Mouse (Mus musculus): ENCODE data around the gene Dffa. TPM values are rescaled to one million over a fixed set of nuclear protein-coding genes. Genes with fewer than 3 reads are reported as not detected.
"Not testable (repeated sequence)": the region's sequence is repeated elsewhere in the genome, so short reads cannot be mapped to it uniquely, and the experiment has no call there.

Gene Dffa
- total RNA-seq, 2 experiments from 2014 or later: 62.2 to 69.7 TPM

- intact Hi-C loops (cut with DNase I): no loop called here
- H3K27ac ChIP-seq: no peak overlapping the region
- no peak overlapping the region for H3K4me3 ChIP-seq
- DNase-seq (ENCODE audit: extremely low spot score in 1 of 2, low spot score in 2 of 2): no peak
- TF ChIP-seq CTCF (IDR thresholded peaks at IDR 0.05): no peak
Observed at GRCm38 (mm10) chr4:149101456-149101855, 2.5 kb upstream of the Dffa start.

DNA sequence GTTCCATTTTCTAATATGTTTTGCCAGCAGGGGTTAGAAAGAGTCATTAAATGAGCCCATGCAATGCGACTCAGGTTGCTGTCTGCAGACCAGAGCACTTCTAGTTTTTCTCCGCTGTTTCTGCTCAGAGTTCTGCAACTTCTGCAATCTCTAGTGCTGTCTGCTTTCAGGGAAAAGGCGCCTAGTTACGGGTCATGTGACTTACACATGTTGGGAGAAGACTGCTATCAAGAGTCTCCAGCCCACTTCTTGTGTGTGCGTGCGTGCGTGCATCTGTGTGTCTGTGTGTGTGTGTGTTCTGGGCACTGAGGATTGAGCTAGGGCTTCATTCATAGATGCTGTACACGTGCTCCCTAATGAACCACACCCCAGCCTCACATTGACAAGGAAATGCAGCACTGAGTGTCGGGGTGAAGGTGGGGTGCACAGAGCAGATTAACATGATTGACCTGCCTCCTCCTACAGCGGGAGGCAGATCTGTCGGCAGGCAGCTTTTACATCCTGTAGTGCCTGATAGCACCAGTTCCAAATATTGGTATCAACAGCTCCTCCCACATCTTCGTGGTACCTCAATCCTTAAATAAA, 16.1 kb downstream of the Dffa start:
- intact Hi-C loops (cut with DNase I); DNase-seq (ENCODE audit: extremely low spot score in 1 of 2, low spot score in 2 of 2): not testable (repeated sequence)

GRCm38 (mm10) chr4:149123432-149123831, 19.5 kb downstream of the Dffa start:
- no peak for DNase-seq (ENCODE audit: extremely low spot score in 1 of 2, low spot score in 2 of 2)
- Histone ChIP-seq H3K27ac (no peak overlapping the region), H3K4me3 (no peak overlapping the region)
- no peak for TF ChIP-seq CTCF (IDR thresholded peaks at IDR 0.05)
- intact Hi-C loops (cut with DNase I): no loop called here

More for the DNA sequence above, 16.1 kb downstream of the Dffa start:
- not testable (repeated sequence) for H3K4me3 ChIP-seq, H3K27ac ChIP-seq

DNA sequence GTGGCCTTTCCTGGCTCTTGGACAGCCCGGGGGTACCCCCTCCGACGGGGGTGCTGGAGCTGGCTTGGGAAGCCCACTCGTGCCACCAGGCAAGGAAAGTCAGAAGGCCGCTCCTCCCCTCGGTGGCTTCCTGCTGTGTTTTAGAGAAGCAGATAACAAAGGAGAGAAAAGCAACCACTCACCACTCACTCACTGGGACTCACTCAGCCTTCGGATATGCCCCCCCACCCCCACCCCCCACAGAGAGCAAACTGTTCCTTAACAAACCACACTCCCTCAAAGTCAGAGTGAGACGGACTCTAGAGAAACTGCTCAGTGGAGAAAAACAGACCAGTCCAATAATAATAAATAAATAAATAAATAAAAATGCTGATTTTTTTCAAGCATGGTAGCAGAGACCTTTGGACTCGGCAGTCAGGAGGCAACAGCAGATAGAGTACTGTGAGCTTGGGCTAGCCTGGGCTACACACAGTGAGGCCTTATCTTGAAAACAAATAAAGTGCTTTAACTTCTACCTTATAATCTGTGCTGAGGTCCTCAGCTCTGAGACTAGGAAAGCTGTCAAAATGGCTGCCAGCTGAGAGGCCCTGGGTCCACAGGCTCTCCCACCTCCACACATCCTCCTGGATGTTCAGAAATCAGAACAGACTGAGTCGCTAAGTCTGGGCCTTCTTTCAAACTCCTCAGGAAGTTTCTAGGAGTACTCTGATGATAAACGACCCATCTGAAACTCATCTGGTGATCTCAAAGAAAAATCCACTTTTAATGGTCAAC, 21.6 kb downstream of the Dffa start:
- TF ChIP-seq CTCF (IDR thresholded peaks at IDR 0.05): no peak

GRCm38 (mm10) chr4:149126115-149126509, 22.2 kb downstream of the Dffa start:
- Histone ChIP-seq H3K27ac (no peak overlapping the region), H3K4me3 (no peak overlapping the region)
- intact Hi-C loops (cut with DNase I): no loop called here
- TF ChIP-seq CTCF (IDR thresholded peaks at IDR 0.05): no peak
- DNase-seq (ENCODE audit: extremely low spot score in 1 of 2, low spot score in 2 of 2): no peak

More for the DNA sequence above, 21.6 kb downstream of the Dffa start:
- intact Hi-C loops (cut with DNase I): no loop called here
- Histone ChIP-seq H3K27ac (no peak overlapping the region), H3K4me3 (no peak overlapping the region)
- no peak for DNase-seq (ENCODE audit: extremely low spot score in 1 of 2, low spot score in 2 of 2)

DNA sequence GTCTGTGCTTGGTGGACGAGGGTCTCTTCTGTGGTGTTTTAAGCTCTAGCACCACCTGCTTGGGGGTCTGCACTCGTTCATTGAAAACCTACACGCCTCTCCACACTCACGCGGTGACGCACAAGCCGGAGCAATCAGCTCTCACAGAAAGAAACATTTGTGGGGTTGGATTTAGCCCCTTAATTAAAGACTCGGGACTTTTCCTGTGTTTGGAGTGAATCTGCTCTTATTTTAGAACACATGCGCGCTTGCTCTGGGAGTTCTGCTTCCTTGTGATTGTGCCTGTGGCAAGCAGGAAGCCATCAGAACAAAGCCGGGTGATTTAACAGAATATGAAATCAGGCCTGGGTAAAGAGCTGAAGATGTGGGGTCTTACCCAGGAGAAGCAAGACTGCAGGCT, 22.7 kb downstream of the Dffa start, which contains the start of gene Cort:
TSS of gene Cort (minus strand) at position 101 of the 400 bp plus-strand sequence.
- no peak within 1 kb of the TSS for H3K4me3 ChIP-seq
- no peak for TF ChIP-seq CTCF (IDR thresholded peaks at IDR 0.05)
- intact Hi-C loops (cut with DNase I): no loop called here
- H3K27ac ChIP-seq: no peak within 1 kb of the TSS
- no peak for DNase-seq (ENCODE audit: extremely low spot score in 1 of 2, low spot score in 2 of 2)

- intact Hi-C loops (cut with DNase I): no loop called here
- H3K27ac ChIP-seq: no peak overlapping the region
- no peak for TF ChIP-seq CTCF (IDR thresholded peaks at IDR 0.05)
- no peak overlapping the region for H3K4me3 ChIP-seq
- peak in 1 of 2 experiments; percentile 31 for DNase-seq (ENCODE audit: extremely low spot score in 1 of 2, low spot score in 2 of 2)
Observed at GRCm38 (mm10) chr4:149128467-149128866, 24.5 kb downstream of the Dffa start.

DNA sequence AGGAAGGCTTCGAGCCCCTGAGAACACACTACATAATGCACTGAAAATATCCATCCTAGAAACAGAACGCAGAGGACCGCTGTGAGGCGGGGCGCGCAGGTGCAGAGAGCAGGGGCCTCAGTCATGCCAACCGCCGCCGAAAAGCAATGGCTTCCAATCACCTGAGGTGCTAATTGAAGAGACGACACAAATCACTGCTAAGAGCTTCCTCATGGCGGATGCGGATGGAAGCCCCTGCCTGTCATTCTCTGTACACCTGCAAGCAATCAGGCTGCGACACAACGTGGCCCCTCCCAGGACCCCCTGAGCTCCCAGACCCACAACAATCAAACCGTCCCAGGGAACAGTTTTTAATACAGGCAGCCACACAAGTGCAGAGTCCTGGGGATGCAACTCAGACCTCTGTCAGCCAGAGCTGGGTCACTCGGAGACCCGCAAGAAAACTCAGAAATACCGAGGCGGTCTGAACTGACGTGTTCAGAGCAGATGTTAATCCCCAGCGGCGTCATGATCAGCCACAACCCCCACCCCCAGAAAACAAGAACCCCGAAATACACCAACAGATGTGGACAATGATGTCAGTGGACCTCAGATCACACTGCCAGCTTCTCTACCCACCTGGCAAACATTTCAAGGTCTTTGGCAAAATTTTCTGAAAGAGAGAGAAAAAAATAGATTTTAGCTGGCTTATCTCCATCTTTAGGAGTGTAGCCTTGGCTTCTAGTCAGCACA, 27.2 kb downstream of the Dffa start:
- no peak overlapping the region for H3K4me3 ChIP-seq
- no peak for DNase-seq (ENCODE audit: extremely low spot score in 1 of 2, low spot score in 2 of 2)
- no peak for TF ChIP-seq CTCF (IDR thresholded peaks at IDR 0.05)
- intact Hi-C loops (cut with DNase I): no loop called here
- no peak overlapping the region for H3K27ac ChIP-seq

DNA sequence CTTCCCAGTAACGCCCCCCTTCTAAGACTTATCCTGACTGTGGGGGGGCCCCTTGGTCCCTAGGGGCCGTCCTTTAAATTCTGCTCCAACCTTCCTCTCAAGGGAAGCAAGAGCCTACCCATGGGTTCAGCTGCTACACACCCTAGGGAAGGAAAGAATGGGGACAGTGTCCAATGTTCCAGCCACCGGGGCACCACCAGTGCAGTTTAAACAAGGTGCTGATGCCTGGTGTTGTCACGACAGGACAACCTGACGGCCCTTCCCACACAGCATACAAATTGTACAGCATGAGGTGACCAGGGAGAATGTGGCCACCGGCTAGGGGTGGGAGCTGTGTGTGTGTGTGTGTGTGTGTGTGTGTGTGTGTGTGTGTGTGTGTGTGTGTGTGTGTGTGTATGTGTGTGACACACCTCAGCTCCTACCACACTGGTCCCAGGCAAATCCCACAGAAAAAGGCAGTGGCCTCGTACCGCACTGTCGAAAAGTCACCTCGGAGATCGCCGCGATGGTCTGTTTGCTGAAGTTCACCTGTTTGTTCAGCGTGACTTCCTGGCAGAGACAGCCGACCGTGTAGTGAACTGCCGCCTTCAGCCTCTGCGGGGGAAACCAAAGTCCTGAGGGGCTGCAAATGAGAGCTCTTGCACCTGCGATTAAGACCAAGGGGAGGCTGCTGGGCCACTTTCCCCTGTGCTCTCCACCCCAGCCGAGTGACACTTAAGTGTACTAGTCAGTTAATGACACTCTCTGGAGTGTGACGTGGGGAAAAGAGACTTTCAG, 28.0 kb downstream of the Dffa start:
- H3K27ac ChIP-seq: no peak overlapping the region
- no peak for DNase-seq (ENCODE audit: extremely low spot score in 1 of 2, low spot score in 2 of 2)
- no peak for TF ChIP-seq CTCF (IDR thresholded peaks at IDR 0.05)
- H3K4me3 ChIP-seq: no peak overlapping the region
- intact Hi-C loops (cut with DNase I): no loop called here

GRCm38 (mm10) chr4:149133395-149133794, 29.4 kb downstream of the Dffa start:
- DNase-seq (ENCODE audit: extremely low spot score in 1 of 2, low spot score in 2 of 2): no peak
- intact Hi-C loops (cut with DNase I): no loop called here
- TF ChIP-seq CTCF (IDR thresholded peaks at IDR 0.05): no peak
- no peak overlapping the region for H3K4me3 ChIP-seq
- no peak overlapping the region for H3K27ac ChIP-seq

DNA sequence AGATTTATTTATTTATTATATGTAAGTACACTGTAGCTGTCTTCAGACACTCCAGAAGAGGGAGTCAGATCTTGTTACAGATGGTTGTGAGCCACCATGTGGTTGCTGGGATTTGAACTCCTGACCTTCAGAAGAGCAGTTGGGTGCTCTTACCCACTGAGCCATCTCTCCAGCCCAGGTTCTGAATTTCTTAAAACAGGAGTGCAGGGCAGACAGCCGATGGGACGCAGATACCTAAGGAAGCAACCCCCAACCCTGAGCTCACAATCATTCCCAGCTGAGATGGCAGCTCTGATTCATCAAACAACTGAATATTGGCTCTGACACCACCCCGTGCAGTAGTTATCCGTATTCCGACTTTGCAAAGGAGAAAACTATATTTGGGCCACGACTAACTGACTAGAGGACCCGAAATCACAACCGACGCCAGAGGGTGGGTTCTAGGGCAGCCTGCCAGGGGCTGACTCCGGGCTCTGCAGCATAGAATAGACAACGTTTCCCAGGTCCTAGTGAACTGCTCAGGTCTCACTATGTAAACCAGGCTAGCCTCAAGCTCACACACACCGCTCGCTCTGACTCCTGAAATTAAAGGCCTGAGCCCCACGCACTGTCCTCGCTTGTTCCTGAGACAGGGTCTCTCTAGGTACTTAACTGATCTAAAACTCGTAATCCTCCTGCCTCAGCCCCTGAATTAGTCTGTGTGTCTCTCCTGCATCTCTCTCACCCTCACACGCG, 32.3 kb downstream of the Dffa start:
- no peak for TF ChIP-seq CTCF (IDR thresholded peaks at IDR 0.05)
- peak overlapping the region; percentile 82 for H3K4me3 ChIP-seq
- H3K27ac ChIP-seq: peak overlapping the region; percentile 80; the same call in 1 of the 2 replicates
- intact Hi-C loops (cut with DNase I): loop anchor here (5.0 kb wide), 1 partner anchor 171 kb away; the partner anchor contains the start of gene Kif1b
- no peak for DNase-seq (ENCODE audit: extremely low spot score in 1 of 2, low spot score in 2 of 2)

All from left cerebral cortex, adult 2 months (tissue).